Mouse (Mus musculus) ZHBTc4 (cell line): Measurements from ENCODE around the gene Ostf1.

ENCODE experiments used
- DNase-seq: peaks from one replicate; pipeline ENCODE4 v3.0.0-alpha.2; 2011; ENCODE audit warnings: low read depth, low spot score

Gene Ostf1

GRCm38 (mm10) chr19:18646397-18646796 lies 14.8 kb upstream of the Ostf1 start:
- no peak for DNase-seq

- no peak for DNase-seq
Measured at GRCm38 (mm10) chr19:18644084-18644483, 12.5 kb upstream of the Ostf1 start.

GRCm38 (mm10) chr19:18643411-18643810 lies 11.8 kb upstream of the Ostf1 start:
- no peak for DNase-seq

- no peak for DNase-seq
Measured at GRCm38 (mm10) chr19:18641001-18641400, 9.4 kb upstream of the Ostf1 start.

GRCm38 (mm10) chr19:18639552-18639951 lies 7.9 kb upstream of the Ostf1 start:
- peak; percentile 33 for DNase-seq

- no peak for DNase-seq
Measured at GRCm38 (mm10) chr19:18638949-18639348, 7.3 kb upstream of the Ostf1 start.

GRCm38 (mm10) chr19:18637954-18638353 lies 6.3 kb upstream of the Ostf1 start:
- DNase-seq, result no peak

GRCm38 (mm10) chr19:18632231-18633185 lies 885 bp upstream of the Ostf1 start:
- no peak for DNase-seq

GRCm38 (mm10) chr19:18631161-18631643 lies 421 bp downstream of the Ostf1 start:
- peak; percentile 72 for DNase-seq

GRCm38 (mm10) chr19:18630221-18631119 lies 1.2 kb downstream of the Ostf1 start:
- DNase-seq, result peak; percentile 79

GRCm38 (mm10) chr19:18629589-18629988 lies 2.0 kb downstream of the Ostf1 start:
- DNase-seq, result no peak

GRCm38 (mm10) chr19:18623894-18624293 lies 7.7 kb downstream of the Ostf1 start:
- DNase-seq, result no peak

- DNase-seq, result no peak
Measured at GRCm38 (mm10) chr19:18619691-18620090, 11.9 kb downstream of the Ostf1 start.

GRCm38 (mm10) chr19:18619060-18619459 lies 12.6 kb downstream of the Ostf1 start:
- DNase-seq, result no peak

- DNase-seq, result no peak
Measured at GRCm38 (mm10) chr19:18617504-18617903, 14.1 kb downstream of the Ostf1 start.

- DNase-seq, result no peak
Measured at GRCm38 (mm10) chr19:18615680-18616240, 15.9 kb downstream of the Ostf1 start.

GRCm38 (mm10) chr19:18614337-18614736 lies 17.3 kb downstream of the Ostf1 start:
- no peak for DNase-seq

- DNase-seq, result peak; percentile 88
Measured at GRCm38 (mm10) chr19:18608975-18609374, 22.6 kb downstream of the Ostf1 start.

- DNase-seq, result peak; percentile 94
Measured at GRCm38 (mm10) chr19:18607907-18608306, 23.7 kb downstream of the Ostf1 start.

- DNase-seq, result no peak
Measured at GRCm38 (mm10) chr19:18603011-18603410, 28.6 kb downstream of the Ostf1 start.

GRCm38 (mm10) chr19:18600611-18601010 lies 31.0 kb downstream of the Ostf1 start:
- DNase-seq, result no peak

GRCm38 (mm10) chr19:18599650-18600049 lies 32.0 kb downstream of the Ostf1 start:
- DNase-seq, result no peak
